Mouse (Mus musculus) testis, adult 2 months (tissue): ENCODE data around the gene Fkbp3. TPM values are rescaled to one million over a fixed set of nuclear protein-coding genes. Genes with fewer than 3 reads are reported as not detected.
"Not testable (repeated sequence)": the region's sequence is repeated elsewhere in the genome, so short reads cannot be mapped to it uniquely, and the experiment has no call there.

Experiments
- H3K27ac ChIP-seq: fragments of 200-500 bp; 2 replicates; pipeline ENCODE4 v1.5.1; 2012; ENCODE audit warnings: low read depth, low read length; ENCODE audit not compliant: control insufficient read depth, insufficient read depth
- H3K27me3 ChIP-seq: fragments of 200-500 bp; 2 replicates; pipeline ENCODE4 v1.6.1; 2012; ENCODE audit warnings: mild to moderate bottlenecking, low read length, moderate library complexity; ENCODE audit not compliant: control insufficient read depth, insufficient read depth
- H3K36me3 ChIP-seq: fragments of 200-500 bp; 2 replicates; pipeline ENCODE4 v1.6.1; 2012; ENCODE audit warnings: mild to moderate bottlenecking, low read length; ENCODE audit not compliant: control insufficient read depth, insufficient read depth
- H3K4me1 ChIP-seq: fragments of 200-500 bp; 2 replicates; pipeline ENCODE4 v1.6.1; 2012; ENCODE audit warnings: low read length; ENCODE audit not compliant: control insufficient read depth, insufficient read depth
- H3K4me3 ChIP-seq: fragments of 200-500 bp; 2 replicates; pipeline ENCODE4 v1.5.1; 2012; ENCODE audit warnings: low read depth, mild to moderate bottlenecking, low read length, moderate library complexity, mixed read lengths; ENCODE audit not compliant: control insufficient read depth
- CTCF ChIP-seq: fragments of 200-500 bp; IDR thresholded peaks from 2 replicates; pipeline ENCODE4 v1.5.1; 2012; ENCODE audit warnings: low read depth, mild to moderate bottlenecking, inconsistent platforms, low read length, moderate library complexity; ENCODE audit not compliant: control insufficient read depth, insufficient read depth, insufficient replicate concordance
- POLR2A ChIP-seq: fragments of 200-500 bp; IDR thresholded peaks from 2 replicates; pipeline ENCODE4 v1.6.1; 2012; ENCODE audit warnings: low read depth, mild to moderate bottlenecking, inconsistent platforms, low read length, moderate library complexity; ENCODE audit not compliant: control insufficient read depth
- polyA plus RNA-seq: library from polyadenylated mRNA; depleted of rRNA; stranded (reverse); fragments of >200 nt; gene quantifications from 2 replicates; pipeline ENCODE4 v1.2.3, GENCODE M21; 2012; rRNA removed

Fkbp3 gene
- polyA plus RNA-seq, result 29.9 and 32.7 TPM in 2 replicates

- peak within 1 kb of the TSS; percentile 97 for H3K27ac ChIP-seq
- peak within 1 kb of the TSS; percentile 91 for H3K4me3 ChIP-seq
- peak; percentile 84 for TF ChIP-seq POLR2A
- no peak for TF ChIP-seq CTCF
Measured at GRCm38 (mm10) chr12:65073611-65074178, at the start of gene Fkbp3. TSS of gene Fkbp3 (minus strand) at chr12:65074007.

GRCm38 (mm10) chr12:65119451-65119850 is 45.6 kb upstream of the Fkbp3 start:
- Histone ChIP-seq H3K36me3 (no peaks in the 10 kb centered on the region), H3K4me1 (no peaks in the 10 kb centered on the region), H3K27ac (no peak overlapping the region), H3K27me3 (no peaks in the 10 kb centered on the region), H3K4me3 (no peak overlapping the region)
- TF ChIP-seq CTCF (no peak), POLR2A (no peak)

More at GRCm38 (mm10) chr12:65073611-65074178, at the start of gene Fkbp3:
- no peaks in the 10 kb centered on the region for H3K36me3 ChIP-seq
- H3K4me1 ChIP-seq, result peaks cover 13% of the 10 kb centered on the region
- H3K27me3 ChIP-seq, result no peaks in the 10 kb centered on the region

- no peaks in the 10 kb centered on the region for H3K4me1 ChIP-seq
- H3K27me3 ChIP-seq, result no peaks in the 10 kb centered on the region
- H3K4me3 ChIP-seq, result no peak overlapping the region
- no peak for TF ChIP-seq POLR2A
- TF ChIP-seq CTCF, result no peak
- no peak overlapping the region for H3K27ac ChIP-seq
- no peaks in the 10 kb centered on the region for H3K36me3 ChIP-seq
Measured at GRCm38 (mm10) chr12:65118968-65119367, 45.2 kb upstream of the Fkbp3 start.

GRCm38 (mm10) chr12:65114978-65115377 is 41.2 kb upstream of the Fkbp3 start:
- not testable (repeated sequence) for H3K27me3 ChIP-seq, H3K4me3 ChIP-seq, H3K27ac ChIP-seq, H3K4me1 ChIP-seq, H3K36me3 ChIP-seq

GRCm38 (mm10) chr12:65113925-65114324 is 40.1 kb upstream of the Fkbp3 start:
- no peak for TF ChIP-seq POLR2A
- no peak for TF ChIP-seq CTCF
- Histone ChIP-seq H3K36me3 (0 out of 2 replicates have a peak, but pooled peaks cover 2% of the 10 kb centered on the region), H3K27ac (no peak overlapping the region), H3K4me1 (no peaks in the 10 kb centered on the region), H3K27me3 (no peaks in the 10 kb centered on the region), H3K4me3 (no peak overlapping the region)

- H3K27ac ChIP-seq, result no peak overlapping the region
- TF ChIP-seq CTCF (no peak), POLR2A (no peak)
- no peaks in the 10 kb centered on the region for H3K4me1 ChIP-seq
- H3K36me3 ChIP-seq, result peaks cover 2% of the 10 kb centered on the region; the same call in 1 of the 2 replicates
- no peaks in the 10 kb centered on the region for H3K27me3 ChIP-seq
- H3K4me3 ChIP-seq, result no peak overlapping the region
Measured at GRCm38 (mm10) chr12:65112811-65113210, 39.0 kb upstream of the Fkbp3 start.

- H3K36me3 ChIP-seq, result peaks cover 2% of the 10 kb centered on the region; the same call in 1 of the 2 replicates
- H3K27ac ChIP-seq, result no peak overlapping the region
Measured at GRCm38 (mm10) chr12:65111503-65111902, 37.7 kb upstream of the Fkbp3 start.

GRCm38 (mm10) chr12:65108746-65109145 is 34.9 kb upstream of the Fkbp3 start:
- peaks cover 2% of the 10 kb centered on the region for H3K36me3 ChIP-seq
- no peak overlapping the region for H3K27ac ChIP-seq
- no peaks in the 10 kb centered on the region for H3K27me3 ChIP-seq
- TF ChIP-seq POLR2A, result no peak
- no peak for TF ChIP-seq CTCF
- H3K4me3 ChIP-seq, result no peak overlapping the region
- no peaks in the 10 kb centered on the region for H3K4me1 ChIP-seq

More at GRCm38 (mm10) chr12:65111503-65111902, 37.7 kb upstream of the Fkbp3 start:
- TF ChIP-seq POLR2A (no peak), CTCF (no peak)
- H3K4me3 ChIP-seq, result no peak overlapping the region
- H3K4me1 ChIP-seq, result no peaks in the 10 kb centered on the region
- no peaks in the 10 kb centered on the region for H3K27me3 ChIP-seq
